Mouse (Mus musculus): ENCODE data around the gene Cluap1.

Cluap1 gene

GRCm38 (mm10) chr16:3908537-3909111 is at the start of gene Cluap1, which contains the start of gene 1700037C18Rik:
TSS of gene Cluap1 (plus strand) at chr16:3908801.
TSS of gene 1700037C18Rik (minus strand) at chr16:3908689.
- peak; percentile 97 for DNase-seq (ENCODE audit: low read depth, low spot score)

GRCm38 (mm10) chr16:3859254-3859653 is 49.3 kb upstream of the Cluap1 start:
- no peak for DNase-seq (ENCODE audit: low read depth, low spot score)

GRCm38 (mm10) chr16:3871815-3872214 is 36.8 kb upstream of the Cluap1 start:
- DNase-seq (ENCODE audit: low read depth, low spot score): no peak

GRCm38 (mm10) chr16:3872216-3873047 is 36.2 kb upstream of the Cluap1 start, which contains the start of gene Naa60:
TSS of gene Naa60 (plus strand) at chr16:3872375.
- peak; percentile 65 for DNase-seq (ENCODE audit: low read depth, low spot score)

- DNase-seq (ENCODE audit: low read depth, low spot score): no peak
Measured at GRCm38 (mm10) chr16:3876346-3876745, 32.3 kb upstream of the Cluap1 start.

DNA sequence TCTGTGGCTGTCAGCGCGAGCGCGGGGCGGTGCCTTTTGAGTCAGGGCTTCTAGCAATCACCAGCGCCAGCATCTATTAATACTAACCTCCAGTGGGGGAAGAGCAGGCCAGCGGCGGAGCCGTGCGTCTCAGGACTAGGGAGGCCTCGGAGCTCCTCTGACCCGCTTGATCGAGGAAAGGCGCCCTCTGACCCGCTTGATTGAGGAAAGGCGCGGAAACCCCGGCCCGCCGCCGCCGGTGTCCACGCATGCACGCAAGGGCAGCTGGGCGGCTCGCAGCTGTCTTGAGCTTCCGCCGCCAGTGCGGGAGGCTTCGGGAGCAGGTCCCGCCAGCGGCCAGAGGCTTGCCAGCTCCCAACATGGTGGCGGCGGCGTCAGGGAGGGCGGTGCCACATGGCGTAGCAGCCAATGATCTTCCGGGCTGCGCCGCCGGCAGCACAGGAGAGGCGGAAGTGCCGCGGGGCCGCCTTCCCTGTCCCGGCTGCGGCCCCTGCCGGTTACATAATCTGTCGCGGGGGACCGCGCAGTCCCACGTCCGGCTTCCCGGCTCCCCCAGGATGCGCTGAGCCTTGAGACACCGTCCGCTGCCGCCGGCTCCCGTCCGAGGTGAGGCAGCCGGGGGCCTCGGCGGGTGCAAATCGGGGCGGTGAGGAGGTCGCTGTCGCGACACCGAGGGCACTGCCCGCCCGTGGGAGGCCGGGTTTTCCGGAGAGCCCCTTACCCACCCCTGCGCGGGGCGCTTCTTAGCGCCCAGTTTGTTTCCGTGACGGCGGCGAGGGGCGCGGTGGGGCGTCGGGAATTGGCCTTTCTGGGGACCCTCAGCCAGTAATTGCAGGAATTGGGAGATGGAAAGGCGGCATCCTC is 24.2 kb upstream of the Cluap1 start, which contains the start of the genes Zfp597 and Gm20695:
TSS of gene Zfp597 (minus strand) at position 361 of the 864 bp plus-strand sequence.
TSS of gene Gm20695 (plus strand) at position 448 of the 864 bp plus-strand sequence.
- peak; percentile 95 for DNase-seq (ENCODE audit: low read depth, low spot score)

DNA sequence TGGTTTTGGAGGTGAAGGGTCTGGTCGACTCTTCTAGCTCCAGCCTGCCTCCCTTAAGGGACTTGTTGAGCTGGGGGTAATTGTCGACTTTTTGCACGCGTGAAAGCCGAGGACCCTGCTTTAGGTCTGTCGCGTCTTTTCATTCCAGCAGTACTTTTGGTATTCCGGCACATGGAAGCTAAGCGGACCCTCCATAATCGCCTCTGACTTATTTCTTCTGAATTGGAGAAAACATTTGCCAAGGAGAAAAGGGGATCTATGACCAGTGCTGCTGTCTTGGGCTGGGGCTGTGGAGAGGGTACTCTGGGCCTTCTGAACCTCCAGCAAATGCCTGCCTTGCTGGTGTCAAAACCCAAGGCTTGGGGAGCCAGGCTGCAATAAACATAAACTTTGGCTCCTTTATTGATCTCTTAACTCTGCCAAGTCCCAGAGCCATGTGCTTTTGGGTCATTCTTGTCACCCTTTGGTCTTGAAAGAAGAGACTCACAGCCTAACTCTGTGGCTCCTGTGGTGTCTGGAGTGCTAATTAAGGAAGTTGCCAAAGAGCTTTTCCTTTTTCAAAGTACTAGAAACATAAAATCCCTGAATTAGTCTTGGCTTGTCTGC is 23.4 kb upstream of the Cluap1 start:
- DNase-seq (ENCODE audit: low read depth, low spot score): peak; percentile 36

DNA sequence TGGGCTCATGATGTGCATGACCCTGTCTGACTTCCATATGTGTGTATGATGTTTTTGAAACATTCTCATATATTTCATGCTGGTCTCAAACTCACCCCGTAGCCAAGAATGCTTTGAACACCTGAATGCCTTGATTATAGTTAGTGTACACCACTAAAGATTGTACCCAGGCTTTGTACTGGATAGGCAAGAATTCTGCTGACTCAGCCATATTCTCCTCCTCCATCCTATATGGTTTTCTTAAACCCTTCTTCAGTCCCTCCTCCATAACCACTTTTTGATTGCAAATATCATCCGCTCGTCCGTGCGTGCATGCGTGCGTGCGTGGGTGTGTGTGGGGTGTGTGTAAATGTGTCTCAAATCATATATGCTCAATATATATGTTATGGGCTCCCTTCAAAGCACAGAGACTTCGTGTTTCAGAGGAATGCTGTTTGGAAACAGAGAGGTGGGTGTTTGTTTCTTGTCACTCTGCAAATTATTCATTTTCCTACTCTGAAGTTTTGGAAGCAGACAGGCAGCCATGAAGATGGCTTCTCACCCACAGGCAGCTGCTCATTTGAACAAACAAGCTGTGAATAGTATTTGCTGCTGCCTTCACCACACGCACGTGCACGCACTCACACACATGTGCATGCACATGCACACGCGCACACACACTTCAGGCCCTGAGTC is 16.8 kb upstream of the Cluap1 start:
- DNase-seq (ENCODE audit: low read depth, low spot score): no peak

DNA sequence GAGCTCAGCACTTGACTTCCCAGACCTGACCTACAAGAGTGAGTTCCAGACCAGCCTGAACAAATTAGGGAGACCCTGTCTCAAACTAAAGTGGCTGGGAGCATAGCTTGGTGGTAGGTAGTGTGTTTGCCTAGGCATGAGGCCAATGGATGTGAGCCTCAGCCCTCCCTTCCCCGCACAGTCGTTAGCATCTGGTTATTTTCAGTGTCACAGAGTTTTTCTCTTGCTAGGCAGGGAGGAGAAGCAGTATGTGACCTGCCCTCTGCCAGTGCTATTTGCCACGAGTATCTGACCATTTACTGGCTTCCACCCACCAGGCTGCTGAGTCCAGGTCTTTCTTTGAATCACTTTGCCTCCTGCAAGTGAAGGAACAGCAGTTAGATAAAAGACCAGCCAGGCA is 14.9 kb upstream of the Cluap1 start:
- no peak for DNase-seq (ENCODE audit: low read depth, low spot score)

- no peak for DNase-seq (ENCODE audit: low read depth, low spot score)
Measured at GRCm38 (mm10) chr16:3895173-3895792, 13.3 kb upstream of the Cluap1 start.

GRCm38 (mm10) chr16:3896046-3896445 is 12.6 kb upstream of the Cluap1 start:
- DNase-seq (ENCODE audit: low read depth, low spot score): no peak

DNA sequence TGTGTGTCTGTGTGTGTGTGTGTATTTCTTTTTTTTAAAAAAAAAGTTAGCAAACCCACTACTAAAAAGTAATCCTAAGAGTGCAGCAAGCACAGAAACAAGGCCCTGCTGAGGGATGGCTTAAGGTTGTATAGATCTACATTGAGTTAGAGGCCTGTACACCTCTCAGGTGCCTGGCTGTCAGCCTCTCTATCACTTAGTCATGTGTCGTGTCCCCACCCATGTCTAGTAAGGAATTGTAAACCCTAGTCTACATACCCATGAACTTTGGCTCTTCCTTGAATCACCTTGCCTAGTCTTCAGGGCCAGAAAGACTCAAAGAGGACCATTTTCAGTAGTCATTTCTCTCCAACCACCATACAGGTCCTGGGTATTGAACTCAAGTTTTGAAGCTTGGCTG is 12.0 kb upstream of the Cluap1 start:
- DNase-seq (ENCODE audit: low read depth, low spot score): no peak

DNA sequence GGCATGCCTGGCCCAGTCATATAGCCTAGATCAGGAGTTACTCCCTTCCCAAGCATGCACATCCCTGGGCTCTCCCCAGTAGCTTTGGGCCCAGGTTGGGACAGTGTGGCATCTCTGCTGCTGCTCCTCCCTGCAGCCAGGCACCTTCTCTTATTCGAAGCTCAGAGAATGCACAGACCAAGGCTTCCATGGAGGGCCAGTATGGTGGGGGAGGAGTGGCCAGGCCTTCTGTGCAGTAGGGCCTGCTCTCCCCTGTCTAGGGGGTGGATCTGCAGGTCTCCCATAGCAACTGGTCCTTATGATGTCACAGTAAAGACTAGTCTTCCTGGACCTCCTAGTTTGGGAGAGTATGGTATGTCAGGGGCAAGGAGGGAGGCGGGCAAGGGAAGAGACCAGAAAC is 1.1 kb upstream of the Cluap1 start:
- no peak for DNase-seq (ENCODE audit: low read depth, low spot score)

GRCm38 (mm10) chr16:3909118-3909517 is 517 bp downstream of the Cluap1 start:
- no peak for DNase-seq (ENCODE audit: low read depth, low spot score)

DNA sequence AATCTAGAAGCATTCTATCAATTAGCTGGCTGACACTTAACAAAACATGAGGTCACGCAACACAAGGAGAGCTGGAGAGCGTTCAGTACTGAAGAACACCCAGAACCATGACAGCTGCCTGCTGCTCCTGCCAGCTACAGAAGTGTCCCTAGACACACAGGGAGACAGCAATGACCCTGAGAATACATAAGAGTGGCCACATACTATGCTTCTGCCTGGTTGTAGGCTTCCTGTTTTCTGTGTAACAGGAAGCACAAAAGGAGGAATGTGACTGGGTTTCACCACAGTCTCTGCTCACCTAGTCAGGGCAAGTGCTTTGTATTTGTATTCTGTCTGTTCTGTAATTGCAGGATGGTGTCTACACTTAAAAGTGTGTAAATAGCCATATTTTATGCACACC is 12.2 kb downstream of the Cluap1 start:
- DNase-seq (ENCODE audit: low read depth, low spot score): no peak

GRCm38 (mm10) chr16:3923515-3923914 is 14.9 kb downstream of the Cluap1 start:
- peak; percentile 7 for DNase-seq (ENCODE audit: low read depth, low spot score)

DNA sequence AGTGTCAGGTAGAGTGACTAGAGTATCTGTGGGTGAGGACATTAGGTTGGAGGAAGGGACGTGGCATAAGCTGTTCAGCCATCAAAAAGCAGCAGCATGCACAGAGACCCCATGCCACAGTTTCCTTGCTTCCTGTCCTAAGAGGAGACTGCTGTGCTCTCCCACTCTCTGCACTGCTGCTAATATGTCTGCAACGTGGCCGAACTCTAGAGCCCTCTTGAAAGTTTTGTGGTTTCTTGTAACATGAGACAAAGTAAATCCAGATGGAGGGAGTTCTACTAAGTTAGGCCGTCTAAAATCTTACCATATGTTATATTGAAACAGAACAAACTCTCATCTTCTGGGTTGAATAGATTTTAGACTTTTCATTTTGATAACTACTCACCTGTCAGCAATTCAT is 15.4 kb downstream of the Cluap1 start:
- DNase-seq (ENCODE audit: low read depth, low spot score): peak; percentile 92

- no peak for DNase-seq (ENCODE audit: low read depth, low spot score)
Measured at GRCm38 (mm10) chr16:3928582-3928981, 20.0 kb downstream of the Cluap1 start.

- no peak for DNase-seq (ENCODE audit: low read depth, low spot score)
Measured at GRCm38 (mm10) chr16:3929151-3929550, 20.6 kb downstream of the Cluap1 start.

GRCm38 (mm10) chr16:3933536-3933935 is 24.9 kb downstream of the Cluap1 start:
- DNase-seq (ENCODE audit: low read depth, low spot score): peak; percentile 75

All from 3T3-L1 (cell line).